Mouse (Mus musculus) neural tube, embryonic 12.5 days (tissue): ENCODE data around the gene Gm9767. TPM values are rescaled to one million over a fixed set of nuclear protein-coding genes. Genes with fewer than 3 reads are reported as not detected.

Experiments
- ATAC-seq: fragments of 200-750 bp; cut with Nextera tagmentation; 2 replicates; pipeline ENCODE4 v1.8.0; 2017; ENCODE audit warnings: low read depth, mild to moderate bottlenecking, moderate TSS enrichment, moderate library complexity; ENCODE audit not compliant: low FRiP score
- H3K27ac ChIP-seq: fragments of 300-500 bp; sonication (generic); 2 replicates; pipeline ENCODE4 v1.5.1; 2016
- H3K27me3 ChIP-seq: fragments of 300-500 bp; sonication (generic); replicated peaks from 2 replicates; pipeline ENCODE4 v1.6.1; 2016; ENCODE audit warnings: mild to moderate bottlenecking
- H3K36me3 ChIP-seq: fragments of 300-500 bp; sonication (generic); 2 replicates; pipeline ENCODE4 v1.6.1; 2016; ENCODE audit warnings: mild to moderate bottlenecking
- H3K4me1 ChIP-seq: fragments of 300-500 bp; sonication (generic); 2 replicates; pipeline ENCODE4 v1.6.1; 2016
- H3K4me2 ChIP-seq: fragments of 300-500 bp; sonication (generic); replicated peaks from 2 replicates; pipeline ENCODE4 v1.6.1; 2016; ENCODE audit warnings: mild to moderate bottlenecking
- H3K4me3 ChIP-seq: fragments of 300-500 bp; sonication (generic); 2 replicates; pipeline ENCODE4 v1.5.1; 2016
- H3K9ac ChIP-seq: fragments of 300-500 bp; sonication (generic); 2 replicates; pipeline ENCODE4 v1.6.1; 2016; ENCODE audit warnings: mild to moderate bottlenecking
- H3K9me3 ChIP-seq: fragments of 300-500 bp; sonication (generic); 2 replicates; pipeline ENCODE4 v1.6.1; 2016; ENCODE audit warnings: mild to moderate bottlenecking
- WGBS: fragments of 180-500 bp; shearing (Covaris S2); methylation state at CpG from one replicate; pipeline ENCODE4 v1.1.7; 2016; 5-methylcytosine and 5-hydroxymethylcytosine counted together
- polyA plus RNA-seq: library from polyadenylated mRNA; unstranded; fragments of >200 nt; fragmentation: Nextera tagmentation; extraction: Ambion mirVana; gene quantifications from 2 replicates; pipeline ENCODE4 v1.2.1, GENCODE M21; 2016

Gm9767 gene
- polyA plus RNA-seq, 1 experiment from 2014 or later, result 1.8 TPM

DNA sequence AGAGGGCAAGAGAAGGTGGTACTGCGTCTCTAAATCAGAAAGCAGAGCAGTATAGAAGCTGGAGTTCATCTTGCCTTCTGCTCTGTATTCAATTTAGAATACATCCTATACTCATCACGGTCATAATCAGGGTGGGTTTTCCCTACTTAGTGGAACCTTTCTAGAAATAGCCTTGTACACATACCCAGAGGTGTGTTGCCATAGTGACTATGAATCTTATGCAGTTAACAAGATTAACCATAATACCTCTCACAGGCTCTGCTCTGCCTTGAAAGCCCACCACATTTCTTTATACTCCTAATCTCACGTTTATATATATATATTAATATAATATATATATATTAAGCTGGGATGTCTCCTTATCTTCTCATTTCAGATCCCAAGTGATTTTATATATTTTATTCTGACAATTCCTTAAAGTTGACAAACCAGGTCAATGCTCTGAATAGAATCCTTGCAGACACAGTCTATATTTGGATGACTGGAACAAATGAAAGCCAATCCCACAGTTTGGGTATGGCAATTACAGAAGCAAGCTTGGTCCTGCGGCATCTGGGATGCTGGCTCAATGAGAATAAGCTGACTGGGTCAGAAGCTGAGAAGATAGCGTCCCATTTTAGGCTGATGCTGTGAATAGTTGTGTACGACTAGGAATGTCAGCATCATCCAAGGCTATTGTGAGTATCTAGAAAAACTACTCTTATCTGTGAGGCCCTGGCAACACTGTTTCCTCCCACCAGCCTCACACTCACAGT is 41.2 kb downstream of the Gm9767 start:
- no peak for ATAC-seq
- Histone ChIP-seq H3K27me3 (no peaks in the 10 kb centered on the region), H3K27ac (no peak overlapping the region), H3K9me3 (no peaks in the 10 kb centered on the region), H3K4me3 (no peak overlapping the region), H3K9ac (no peak overlapping the region), H3K4me1 (no peaks in the 10 kb centered on the region), H3K4me2 (no peak overlapping the region), H3K36me3 (no peaks in the 10 kb centered on the region)
- 90% methylated on average over 6 of the region's 6 CpGs for WGBS

DNA sequence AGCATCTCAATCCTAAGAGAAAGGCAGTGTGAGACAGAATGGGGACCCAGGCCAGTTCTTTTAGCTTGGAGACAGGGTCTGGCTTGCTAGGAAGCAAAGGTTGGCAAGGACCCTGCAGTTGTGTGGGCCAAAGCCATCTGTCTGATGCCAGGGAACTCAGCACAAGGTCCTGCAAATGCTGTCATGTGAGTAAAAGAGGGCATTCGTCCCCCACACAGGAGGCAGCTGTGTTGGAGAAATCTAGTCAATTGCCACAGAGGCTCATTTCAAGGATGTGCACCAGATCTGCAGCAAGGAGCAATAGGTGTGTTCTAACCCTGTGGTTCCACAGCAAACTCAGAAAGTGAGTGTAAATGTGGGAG is 41.7 kb downstream of the Gm9767 start:
- H3K9ac ChIP-seq, result no peak overlapping the region
- no peaks in the 10 kb centered on the region for H3K27me3 ChIP-seq
- no peak for ATAC-seq
- no peak overlapping the region for H3K4me3 ChIP-seq
- no peak overlapping the region for H3K27ac ChIP-seq
- H3K4me2 ChIP-seq, result no peak overlapping the region
- no peaks in the 10 kb centered on the region for H3K4me1 ChIP-seq
- H3K9me3 ChIP-seq, result no peaks in the 10 kb centered on the region
- WGBS, result 78% methylated on average over 1 of the region's 1 CpGs
- no peaks in the 10 kb centered on the region for H3K36me3 ChIP-seq

Other genes with a start within 250 kb of the Gm9767 start
- gene Tmem200a, start 797 bp downstream of the Gm9767 start, polyA plus RNA-seq, result 17.9 and 18.5 TPM in 2 replicates
- gene Samd3, start 151.5 kb downstream of the Gm9767 start, polyA plus RNA-seq, result 0.13 TPM in 1 of 2 replicates, not detected in the other